Mouse (Mus musculus) gastrocnemius, postnatal 25 days (tissue): ENCODE results near the gene Tbx2. TPM values are rescaled to one million over a fixed set of nuclear protein-coding genes. Genes with fewer than 3 reads are reported as not detected.

Experiments used
- DNase-seq: peaks from one replicate; pipeline ENCODE4 v3.0.0; 2022
- long read RNA-seq, 2 experiments: library from polyadenylated mRNA; stranded (forward); transcript quantifications; one replicate each; pipeline ENCODE4 v2.0.0; 2021
- total RNA-seq, 2 experiments: library from RNA; stranded (reverse); gene quantifications; 1 replicate in 1 of 2; 2 replicates in 1 of 2; pipeline ENCODE4 v1.2.3; 2021

Tbx2 gene
- 1 to 10 TPM; 2.7 to 3.6 TPM for total RNA-seq
- long read RNA-seq, experiment 1, partial matches to known transcripts = 0 of 2 reads
- long read RNA-seq, experiment 1, other reads (novel, unspliced or antisense) = 1 of 2 reads
- long read RNA-seq, experiment 2, transcript Tbx2-201 (7 exons, 3,626 nt) = major isoform, 5 of 6 reads
- long read RNA-seq, experiment 2, partial matches to known transcripts = 0 of 6 reads
- long read RNA-seq, experiment 2, other reads (novel, unspliced or antisense) = 1 of 6 reads

DNA sequence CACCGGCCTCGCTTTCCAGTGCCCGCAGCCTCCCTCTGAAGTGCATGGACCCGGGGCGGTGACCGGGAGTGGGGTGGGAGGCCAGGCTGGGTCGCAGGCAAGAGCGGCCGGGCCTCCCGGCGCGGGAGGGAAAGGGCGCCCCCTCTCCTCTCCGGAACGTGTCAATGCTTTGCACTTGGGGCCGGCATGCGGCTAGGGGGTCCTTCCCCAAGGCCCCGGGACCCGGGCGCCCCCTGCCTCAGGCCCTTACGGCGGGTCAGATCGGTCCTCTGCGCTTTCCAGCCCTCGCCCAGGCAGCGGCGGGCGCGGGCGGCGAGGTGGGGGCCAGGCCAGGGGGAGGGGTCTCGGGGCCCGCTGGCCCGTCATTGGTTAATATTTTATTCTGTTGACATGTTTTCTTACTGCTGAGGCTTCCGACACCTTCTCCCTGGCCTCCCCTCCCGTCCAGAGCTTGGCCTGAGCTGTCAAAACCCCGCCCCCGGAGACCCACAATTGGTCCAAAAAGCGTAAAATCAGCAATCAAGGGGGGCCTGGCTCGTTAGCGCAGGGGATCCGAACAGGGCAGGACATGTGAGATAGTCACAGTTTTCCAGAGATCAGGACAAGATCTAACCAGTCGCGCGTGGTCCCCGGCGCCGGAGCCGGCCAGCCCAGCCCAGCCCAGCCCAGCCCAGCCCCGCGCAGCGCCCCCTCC lies at the start of gene Tbx2:
Tbx2 (plus strand) TSS at position 321 of the 694 bp plus-strand sequence.
- peak; percentile 86 for DNase-seq

GRCm38 (mm10) chr11:85786113-85786718 lies 46.1 kb upstream of the Tbx2 start:
- no peak for DNase-seq

- DNase-seq = no peak
These were observed 42.6 kb upstream of the Tbx2 start for GRCm38 (mm10) chr11:85789750-85790149.

DNA sequence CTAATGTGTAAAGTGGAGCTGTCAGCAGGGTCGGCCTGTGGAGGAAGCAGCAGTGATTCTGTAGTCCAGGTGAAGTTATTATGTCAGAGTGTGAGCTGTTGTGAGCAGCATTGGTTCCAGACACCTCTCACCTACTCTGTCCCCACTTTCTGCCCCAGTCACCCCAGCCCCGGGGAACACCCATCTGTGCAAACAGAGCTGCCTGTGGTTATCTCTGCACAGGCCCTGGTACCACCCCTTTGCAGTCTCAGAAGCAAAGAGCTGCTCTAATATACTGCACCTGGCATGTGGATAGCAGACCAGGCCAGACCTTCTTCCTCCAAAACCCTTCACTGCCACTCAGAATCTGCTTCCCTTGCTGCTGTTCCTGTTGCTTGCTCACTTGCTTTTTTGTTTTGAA lies 42.1 kb upstream of the Tbx2 start:
- no peak for DNase-seq

DNA sequence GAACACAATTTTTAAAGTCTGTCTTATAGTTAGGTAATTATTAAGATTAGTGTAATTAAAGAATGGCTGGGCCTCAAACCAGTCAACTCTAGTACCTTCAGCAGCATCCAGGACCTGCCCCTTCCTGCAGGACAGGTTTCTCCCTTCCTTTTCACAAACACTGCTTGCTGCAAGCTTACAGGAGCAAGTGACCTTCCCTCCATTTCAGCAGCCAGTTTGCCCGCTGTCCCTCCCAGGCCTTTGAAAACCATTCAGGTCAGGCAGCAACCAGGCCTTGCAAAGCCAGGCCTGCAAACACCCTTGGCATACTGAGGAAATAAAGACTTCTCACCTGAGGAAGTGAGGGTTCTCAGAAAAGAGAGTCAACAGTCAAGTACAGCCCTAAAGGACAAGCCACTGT lies 41.1 kb upstream of the Tbx2 start:
- DNase-seq = no peak

GRCm38 (mm10) chr11:85792534-85793215 lies 39.7 kb upstream of the Tbx2 start:
- no peak for DNase-seq

GRCm38 (mm10) chr11:85799456-85799855 lies 32.9 kb upstream of the Tbx2 start:
- DNase-seq = no peak

GRCm38 (mm10) chr11:85799856-85800255 lies 32.5 kb upstream of the Tbx2 start:
- no peak for DNase-seq

DNA sequence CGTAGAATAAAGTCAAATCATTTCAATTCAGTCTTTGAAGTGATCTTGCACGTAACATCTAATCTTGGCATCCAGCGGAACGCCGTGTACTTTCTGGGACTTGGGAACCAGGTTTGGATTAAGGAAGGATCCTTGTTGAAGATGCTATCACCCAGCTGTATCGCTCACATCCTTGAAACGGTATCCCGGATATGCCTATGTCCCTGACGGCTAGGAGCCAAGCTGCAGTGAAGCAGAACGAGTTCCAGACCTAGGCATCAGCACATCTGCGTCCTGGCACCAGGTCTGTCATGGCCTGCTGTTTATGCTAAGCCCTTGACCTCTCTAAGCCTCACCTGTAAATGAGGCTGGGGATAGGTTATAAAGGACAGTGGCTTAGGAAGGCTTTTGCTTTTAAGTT lies 32.0 kb upstream of the Tbx2 start:
- no peak for DNase-seq

- no peak for DNase-seq
These were observed 28.3 kb upstream of the Tbx2 start for GRCm38 (mm10) chr11:85804048-85804447.

DNA sequence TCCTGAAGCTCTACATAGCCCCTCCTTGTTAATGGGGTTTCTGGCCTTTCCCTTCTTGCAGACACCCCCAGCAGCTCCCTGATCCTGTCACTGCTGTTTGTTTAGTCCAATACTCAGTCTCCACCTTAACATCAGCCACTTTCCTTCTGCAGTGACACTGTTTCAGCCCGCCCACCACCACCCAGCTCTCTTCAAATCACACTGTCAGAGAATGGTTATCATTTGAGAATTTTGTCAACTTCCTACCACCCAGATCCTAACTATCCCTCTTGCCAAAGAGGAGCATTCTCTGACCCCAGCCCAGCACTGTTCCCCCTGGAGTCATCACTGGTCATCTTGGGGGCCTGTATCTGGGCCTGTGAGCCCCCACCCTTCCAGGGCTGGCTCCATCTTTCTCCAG lies 26.6 kb upstream of the Tbx2 start:
- DNase-seq = no peak

DNA sequence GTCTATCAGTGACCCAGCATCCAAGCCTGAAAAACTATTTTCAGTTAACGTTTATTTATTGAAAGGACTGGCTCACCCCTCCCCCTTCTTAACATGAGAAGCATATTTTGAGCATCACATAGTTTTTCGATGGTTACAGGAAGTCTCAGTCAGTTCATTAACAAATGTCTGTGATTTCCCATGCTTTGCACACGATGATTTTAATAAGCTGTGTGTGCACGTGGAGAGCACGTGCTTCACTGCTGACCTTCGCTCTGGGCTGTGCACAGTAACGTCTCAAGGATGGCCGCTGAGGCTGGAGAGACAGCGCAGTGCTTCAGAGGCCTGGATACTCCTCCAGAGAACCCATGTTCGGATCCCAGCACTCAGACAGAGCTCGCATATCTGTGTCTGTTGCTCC lies 25.0 kb upstream of the Tbx2 start:
- no peak for DNase-seq

DNA sequence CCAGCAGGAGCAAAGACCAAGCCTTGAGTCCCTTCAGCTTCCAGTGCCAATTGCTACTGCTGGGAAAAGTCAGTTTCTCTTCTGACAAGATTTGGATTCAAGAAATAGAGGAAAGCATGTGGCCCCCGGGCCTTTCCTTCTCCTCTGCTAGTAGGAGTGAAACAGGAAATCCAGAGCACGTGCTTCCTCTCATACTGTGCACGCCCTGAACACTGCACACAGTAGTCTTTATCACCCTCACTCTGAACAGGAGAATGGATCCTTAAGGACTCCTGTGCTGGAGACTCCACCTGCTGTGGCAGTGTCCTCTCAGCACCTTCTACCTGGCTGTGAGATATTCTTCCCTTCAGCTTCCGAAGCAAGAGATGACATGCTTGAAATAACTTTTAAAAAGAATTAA lies 21.1 kb upstream of the Tbx2 start:
- no peak for DNase-seq

- no peak for DNase-seq
These were observed 20.7 kb upstream of the Tbx2 start for GRCm38 (mm10) chr11:85811676-85812075.

DNA sequence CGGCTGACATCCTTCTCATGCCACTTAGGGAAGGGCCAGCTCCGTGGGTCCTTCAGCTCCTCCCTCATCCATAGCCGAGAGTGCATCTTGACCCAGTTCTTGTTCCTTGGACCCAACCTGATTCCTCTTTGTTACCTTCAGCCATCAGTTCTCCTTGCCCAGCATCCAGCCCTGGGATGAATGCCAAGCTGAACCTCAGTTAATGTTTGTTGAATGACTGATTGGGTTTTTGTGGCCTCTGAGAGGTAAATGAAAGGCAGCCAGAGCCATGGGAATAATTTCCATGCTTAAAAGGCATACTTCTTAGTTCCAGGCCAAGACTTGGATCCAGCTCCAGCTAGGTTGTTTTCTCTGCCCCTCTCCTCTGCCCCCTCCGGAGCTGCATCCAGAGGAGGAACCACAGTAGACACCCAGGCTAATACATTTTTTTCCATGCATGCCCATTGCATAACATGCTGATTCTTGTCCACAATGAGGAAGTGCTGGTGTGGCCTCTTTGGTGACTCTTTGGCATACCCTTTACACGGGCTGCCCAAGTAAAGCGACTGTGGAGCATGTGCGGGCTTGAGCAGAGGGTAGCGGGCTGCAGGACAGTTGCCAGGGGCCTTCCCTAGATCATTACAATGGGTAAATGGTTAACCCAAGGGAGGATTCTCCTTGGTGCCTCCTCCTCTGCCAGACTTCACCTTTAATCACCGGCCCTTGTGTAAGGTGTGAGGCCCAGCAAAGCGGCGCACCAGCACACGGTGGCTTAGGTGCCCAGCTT lies 20.0 kb upstream of the Tbx2 start:
- DNase-seq = no peak

DNA sequence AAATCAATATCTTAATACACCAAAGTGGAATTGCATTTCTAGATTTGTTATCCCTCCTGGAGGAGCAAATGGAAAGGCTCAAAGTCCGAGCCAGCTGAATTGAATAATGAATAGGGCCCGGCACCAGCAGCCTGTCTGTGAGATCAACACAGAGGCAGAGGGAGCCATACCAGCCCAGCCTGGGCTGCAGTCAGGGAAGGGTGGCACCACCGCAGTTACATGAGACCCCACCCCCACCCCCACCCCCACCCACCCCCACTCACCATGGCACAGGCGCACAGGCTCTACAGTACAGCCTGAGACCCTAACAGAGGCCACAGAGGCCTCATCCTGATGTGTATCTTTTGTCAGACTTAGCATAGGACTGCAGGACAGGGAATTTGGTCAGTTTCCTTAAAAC lies 17.7 kb upstream of the Tbx2 start:
- no peak for DNase-seq

DNA sequence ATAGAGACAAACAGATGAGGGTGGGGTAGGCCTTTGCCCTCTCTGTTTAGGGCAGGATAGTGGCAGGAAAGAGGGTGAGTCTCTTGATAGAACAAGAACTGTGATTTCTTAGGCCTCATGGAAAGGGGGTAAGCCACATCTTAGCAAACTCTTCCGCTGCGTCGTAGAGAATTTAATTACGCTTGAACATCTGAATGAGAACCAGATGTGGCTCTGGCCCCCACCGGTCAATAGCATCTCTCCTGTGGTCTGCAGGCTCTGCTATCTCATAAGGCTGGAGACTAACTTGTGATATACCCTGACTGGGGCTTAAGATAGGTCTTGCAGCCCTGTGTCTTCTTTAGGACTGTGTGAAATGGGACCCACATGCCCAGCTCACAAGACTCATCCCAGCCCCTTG lies 15.9 kb upstream of the Tbx2 start:
- DNase-seq = no peak

GRCm38 (mm10) chr11:85818401-85818800 lies 13.9 kb upstream of the Tbx2 start:
- DNase-seq = no peak

DNA sequence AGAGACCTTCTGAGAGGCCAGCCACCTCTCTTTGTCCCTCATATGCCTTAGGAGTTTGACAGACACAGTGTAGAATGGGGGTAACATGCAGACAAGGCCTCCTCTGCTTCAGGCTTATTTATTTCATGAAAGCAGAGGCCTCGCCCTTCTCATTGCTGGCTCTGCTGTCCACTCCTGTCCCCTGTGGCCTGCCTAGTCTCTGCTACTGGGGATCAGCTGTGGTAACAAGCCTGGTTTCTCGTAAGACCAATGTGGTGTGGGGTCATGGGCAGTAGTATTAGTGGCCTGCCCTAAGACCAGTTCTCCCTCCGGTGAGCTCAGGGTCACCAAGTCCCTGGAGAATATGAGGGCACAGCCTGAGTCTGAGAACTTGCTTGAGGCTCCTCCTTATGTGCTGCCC lies 11.4 kb upstream of the Tbx2 start:
- DNase-seq = no peak

DNA sequence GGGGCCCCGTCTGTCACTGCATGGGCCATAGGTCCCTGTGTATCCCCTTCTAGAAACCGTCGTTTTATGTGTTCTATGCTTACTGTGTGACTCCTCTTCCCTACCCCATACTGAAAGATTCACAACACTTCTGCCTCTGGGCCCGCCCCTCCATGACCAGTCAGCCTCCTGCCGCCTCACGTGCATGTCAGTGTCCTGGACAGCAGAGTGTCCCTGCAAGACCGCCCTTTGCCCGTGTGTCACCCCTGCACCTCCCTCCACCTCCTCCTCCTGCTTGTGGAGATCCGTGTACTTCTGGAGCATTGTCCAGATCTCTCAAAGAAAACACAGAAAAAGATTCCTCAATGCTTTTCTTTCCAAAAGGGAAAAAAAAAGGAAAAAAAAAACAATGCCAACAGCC lies 10.7 kb upstream of the Tbx2 start:
- no peak for DNase-seq

- DNase-seq = peak; percentile 77
These were observed 9.2 kb upstream of the Tbx2 start for GRCm38 (mm10) chr11:85823181-85823580.

- no peak for DNase-seq
These were observed 8.6 kb upstream of the Tbx2 start for GRCm38 (mm10) chr11:85823794-85824193.
